Mouse (Mus musculus) ovary, adult 2 months (tissue): ENCODE results near the gene Tor1aip2. TPM values are rescaled to one million over a fixed set of nuclear protein-coding genes. Genes with fewer than 3 reads are reported as not detected.

Source experiments
- polyA plus RNA-seq: library from polyadenylated mRNA; depleted of rRNA; stranded (reverse); fragments of >200 nt; gene quantifications from 2 replicates; pipeline ENCODE4 v1.2.3, GENCODE M21; 2012; rRNA removed

Gene Tor1aip2
- polyA plus RNA-seq = 58.0 and 98.7 TPM in 2 replicates

GRCm38 (mm10) chr1:156035269-156035929 lies at the start of gene Tor1aip2:
Tor1aip2 (plus strand) TSS chr1:156035403.

DNA sequence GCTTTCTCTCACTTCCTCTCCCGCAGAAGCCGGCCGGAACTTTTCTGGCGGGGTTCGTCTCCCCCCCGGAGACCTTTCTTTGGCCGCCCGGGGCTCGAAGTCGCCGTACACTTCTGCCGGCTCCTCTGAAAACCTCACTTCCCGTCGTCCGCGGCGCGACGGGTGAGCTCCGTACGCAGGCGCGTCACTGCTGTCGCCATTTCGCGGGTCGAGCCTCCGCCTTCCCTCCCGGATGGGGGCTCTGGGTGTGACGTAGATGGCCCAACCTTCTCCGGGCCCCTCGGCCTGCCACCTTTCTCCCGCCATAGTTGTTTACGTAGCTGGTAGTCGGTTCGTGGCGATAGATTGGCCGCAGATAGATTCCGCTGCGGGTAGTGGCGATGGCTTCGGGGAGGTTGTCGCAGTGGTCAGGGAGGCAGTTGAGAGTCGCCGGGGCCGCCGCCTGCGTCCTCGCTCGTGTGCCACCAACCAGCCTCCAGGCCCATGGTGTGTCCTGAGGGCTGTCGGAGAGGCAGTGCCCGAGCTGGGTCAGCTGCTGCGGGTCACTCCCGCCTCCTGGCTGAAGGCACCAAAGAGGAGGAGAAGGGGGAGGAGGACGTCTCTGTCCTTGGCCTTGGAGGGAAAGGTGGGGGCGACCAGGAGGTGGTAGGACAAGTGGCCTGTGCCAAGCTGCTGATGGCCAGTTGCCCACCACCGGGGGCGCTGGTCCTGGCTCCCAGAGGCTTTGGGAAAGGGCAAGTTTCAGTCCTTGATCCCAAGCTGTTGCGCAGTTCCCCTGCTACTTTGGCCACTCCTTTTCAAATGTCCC lies 931 bp downstream of the Tor1aip2 start, which contains the start of gene Tor1aip1:
Tor1aip1 (minus strand) TSS at position 551 of the 808 bp plus-strand sequence.

Other genes starting within 250 kb of the Tor1aip2 start
- gene Qsox1, start 222.5 kb upstream of the Tor1aip2 start, polyA plus RNA-seq = 176 and 181 TPM in 2 replicates
- 4.0 and 4.2 TPM in 2 replicates for gene Cep350, start 62.1 kb upstream of the Tor1aip2 start, polyA plus RNA-seq
- gene Tor1aip1, start 1.1 kb downstream of the Tor1aip2 start, polyA plus RNA-seq = 34.3 and 34.7 TPM in 2 replicates
- 0.81 and 0.97 TPM in 2 replicates for gene Fam163a, start 169.6 kb downstream of the Tor1aip2 start, polyA plus RNA-seq